Comparison of ENCODE assay signal across 8 mouse cellular contexts in the genomic region with DNA sequence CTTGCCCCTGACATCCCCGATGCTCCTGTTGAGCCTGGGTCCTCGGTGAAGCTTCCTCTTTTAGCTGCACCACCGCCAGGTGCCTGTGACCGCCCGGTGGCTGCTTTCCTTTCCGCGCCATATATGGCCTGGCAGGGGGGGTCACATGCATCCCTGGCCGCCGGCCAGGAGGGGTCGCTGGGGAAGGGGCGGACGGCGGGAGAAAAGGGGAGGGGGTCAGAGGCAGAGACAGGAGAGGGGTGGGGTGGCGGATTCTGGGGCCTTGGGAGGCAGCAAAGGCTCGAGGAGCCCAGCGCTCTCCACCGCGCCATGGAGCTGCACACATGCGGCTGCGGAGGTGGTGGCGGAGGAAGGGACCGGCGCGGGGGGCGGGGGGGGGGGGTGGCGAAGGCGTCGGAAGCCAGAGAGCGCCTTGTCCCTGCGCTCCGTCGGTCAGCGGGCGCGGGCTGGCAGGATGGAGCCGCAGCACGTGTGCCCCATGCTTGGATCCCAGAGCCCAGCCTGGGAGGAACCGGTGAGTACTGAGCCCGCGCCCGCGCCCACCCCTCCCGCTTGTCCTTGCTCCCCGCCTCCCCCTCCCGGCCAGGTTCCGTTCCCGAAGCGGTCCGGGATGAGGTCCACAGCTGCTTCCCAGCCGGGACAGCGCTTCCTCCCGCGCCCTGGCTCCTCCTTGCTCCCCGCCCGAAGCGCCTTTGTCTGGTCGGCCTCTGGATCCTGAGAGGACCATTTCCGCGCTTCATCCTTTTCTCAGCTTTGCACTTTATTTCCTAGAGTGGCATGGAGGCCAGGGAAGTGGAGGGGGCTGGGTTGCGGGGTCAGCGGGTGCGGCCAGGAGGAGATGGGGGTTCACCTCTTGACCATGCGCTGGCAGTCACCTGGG. TPM values are rescaled to one million over a fixed set of nuclear protein-coding genes. Genes with fewer than 3 reads are reported as not detected.
DNase-seq lines count a peak whose midpoint lies in the region; ATAC-seq and TF ChIP-seq lines count a peak whose summit lies in the region.
"Not testable (repeated sequence)": the region's sequence is repeated elsewhere in the genome, so short reads cannot be mapped to it uniquely, and the experiment has no call there.

Gm8281 (plus strand) TSS at position 430 of the 880 bp plus-strand sequence.

- H3K9ac ChIP-seq in forebrain, embryonic 12.5 days, result peak within 1 kb of the TSS; percentile 59
- peak within 1 kb of the TSS; percentile 65 for H3K9ac ChIP-seq in hindbrain, embryonic 14.5 days
- not testable (repeated sequence) for H3K9ac ChIP-seq in liver, postnatal 0 days (replicated peaks); stomach, postnatal 0 days (ENCODE audit: low read length)
- peak within 1 kb of the TSS; percentile 35; the same call in 1 of the 2 replicates for H3K9ac ChIP-seq in neural tube, embryonic 11.5 days (ENCODE audit: low read length)

- peak; percentile 5 to 19 for DNase-seq in cerebellum, postnatal 10 days
- peak; percentile 27 for DNase-seq in heart, embryonic 10.5 days (ENCODE audit: low spot score)
- DNase-seq in hindbrain, embryonic 14.5 days (ENCODE audit: low spot score), result peak; percentile 23
- peak; percentile 1 to 2 for DNase-seq in kidney, postnatal 4 days
- peak; percentile 8 for DNase-seq in liver, postnatal 0 days
- DNase-seq in neural tube, embryonic 11.5 days (ENCODE audit: low spot score), result peak; percentile 48
- DNase-seq in stomach, postnatal 0 days (ENCODE audit: low spot score), result peak; percentile 11

- TF ChIP-seq EP300 in liver, postnatal 0 days (IDR thresholded peaks at IDR 0.05; ENCODE audit: low read depth); stomach, postnatal 0 days (optimal IDR thresholded peaks at IDR 0.05): not testable (repeated sequence)

- H3K4me3 ChIP-seq in forebrain, embryonic 12.5 days (replicated peaks), result peak within 1 kb of the TSS; percentile 49
- H3K4me3 ChIP-seq in heart, embryonic 10.5 days, result peak within 1 kb of the TSS; percentile 55
- peak within 1 kb of the TSS; percentile 42 for H3K4me3 ChIP-seq in hindbrain, embryonic 14.5 days (replicated peaks; ENCODE audit: low read length)
- not testable (repeated sequence) for H3K4me3 ChIP-seq in liver, postnatal 0 days (ENCODE audit: low read depth, low read length)
- peak within 1 kb of the TSS; percentile 38 for H3K4me3 ChIP-seq in neural tube, embryonic 11.5 days (ENCODE audit: low read depth, low read length)
- H3K4me3 ChIP-seq in stomach, postnatal 0 days (ENCODE audit: low read depth, low read length), result peak within 1 kb of the TSS; percentile 26; the same call in 1 of the 2 replicates

- not testable (repeated sequence) for ATAC-seq in forebrain, embryonic 12.5 days (ENCODE audit: low FRiP score); hindbrain, embryonic 14.5 days (ENCODE audit: low FRiP score); liver, postnatal 0 days; neural tube, embryonic 11.5 days (ENCODE audit: insufficient read depth, low FRiP score, low TSS enrichment); stomach, postnatal 0 days (ENCODE audit: low FRiP score, low TSS enrichment)

- not testable (repeated sequence) for H3K27ac ChIP-seq in forebrain, embryonic 12.5 days; hindbrain, embryonic 14.5 days; liver, postnatal 0 days (ENCODE audit: low read depth); neural tube, embryonic 11.5 days (ENCODE audit: low read depth, low read length); stomach, postnatal 0 days (replicated peaks)
- H3K27ac ChIP-seq in heart, embryonic 10.5 days, result peak within 1 kb of the TSS; percentile 72

- H3K4me2 ChIP-seq in forebrain, embryonic 12.5 days, result peak within 1 kb of the TSS; percentile 58
- H3K4me2 ChIP-seq in hindbrain, embryonic 14.5 days (replicated peaks), result peak within 1 kb of the TSS; percentile 50
- H3K4me2 ChIP-seq in liver, postnatal 0 days (ENCODE audit: low read depth, low read length), result not testable (repeated sequence)
- peak within 1 kb of the TSS; percentile 45 for H3K4me2 ChIP-seq in neural tube, embryonic 11.5 days (ENCODE audit: low read depth)
- H3K4me2 ChIP-seq in stomach, postnatal 0 days (replicated peaks; ENCODE audit: low read depth), result peak within 1 kb of the TSS; percentile 52

- 1% methylated on average over 23 of the region's 63 CpGs for WGBS in forebrain, embryonic 12.5 days
- WGBS in heart, embryonic 10.5 days, result 4% methylated on average over 33 of the region's 63 CpGs
- 5% methylated on average over 31 of the region's 63 CpGs for WGBS in hindbrain, embryonic 14.5 days
- WGBS in liver, postnatal 0 days (ENCODE audit: insufficient replicate concordance), result 7% methylated on average over 27 of the region's 63 CpGs
- 3% methylated on average over 20 of the region's 63 CpGs for WGBS in neural tube, embryonic 11.5 days
- WGBS in stomach, postnatal 0 days, result 5% methylated on average over 17 of the region's 63 CpGs

- H3K9me3 ChIP-seq in forebrain, embryonic 12.5 days; heart, embryonic 10.5 days; hindbrain, embryonic 14.5 days (ENCODE audit: control insufficient read depth, low read length); liver, postnatal 0 days (ENCODE audit: low read length); neural tube, embryonic 11.5 days (ENCODE audit: control insufficient read depth, low read length); stomach, postnatal 0 days (ENCODE audit: control insufficient read depth, low read length): not testable (repeated sequence)

- H3K27me3 ChIP-seq in forebrain, embryonic 12.5 days; heart, embryonic 10.5 days (ENCODE audit: insufficient read depth, poor library complexity, severe bottlenecking); hindbrain, embryonic 14.5 days (ENCODE audit: control insufficient read depth, insufficient read depth, low read length); liver, postnatal 0 days (ENCODE audit: insufficient read depth, low read length); neural tube, embryonic 11.5 days (ENCODE audit: control insufficient read depth, insufficient read depth, low read length); stomach, postnatal 0 days (ENCODE audit: control insufficient read depth, insufficient read depth, low read length): not testable (repeated sequence)

- not testable (repeated sequence) for H3K36me3 ChIP-seq in forebrain, embryonic 12.5 days (replicated peaks); heart, embryonic 10.5 days; hindbrain, embryonic 14.5 days (replicated peaks; ENCODE audit: control insufficient read depth, insufficient read depth); liver, postnatal 0 days (replicated peaks; ENCODE audit: insufficient read depth, low read length); neural tube, embryonic 11.5 days (ENCODE audit: control insufficient read depth, insufficient read depth, low read length); stomach, postnatal 0 days (ENCODE audit: control insufficient read depth, insufficient read depth, low read length)

- not testable (repeated sequence) for TF ChIP-seq CTCF in liver, postnatal 0 days (IDR thresholded peaks at IDR 0.05; ENCODE audit: low read depth); stomach, postnatal 0 days (IDR thresholded peaks at IDR 0.05; ENCODE audit: low read depth)

- H3K4me1 ChIP-seq in forebrain, embryonic 12.5 days; heart, embryonic 10.5 days; hindbrain, embryonic 14.5 days (replicated peaks; ENCODE audit: control insufficient read depth, insufficient read depth, low read length); liver, postnatal 0 days (ENCODE audit: insufficient read depth); neural tube, embryonic 11.5 days (ENCODE audit: control insufficient read depth, insufficient read depth, low read length); stomach, postnatal 0 days (replicated peaks; ENCODE audit: control insufficient read depth, insufficient read depth): not testable (repeated sequence)

RNA-seq across cellular contexts. Expression of gene Gm8281, which starts in this region (rescaled TPM):
- polyA plus RNA-seq in forebrain, embryonic 12.5 days (2016; fragmentation: Nextera tagmentation; extraction: Ambion mirVana), result 2.5 and 4.0 TPM in 2 replicates
- 2.4 and 2.9 TPM in 2 replicates for polyA plus RNA-seq in heart, embryonic 10.5 days (2016; fragmentation: Nextera tagmentation; extraction: Ambion mirVana)
- polyA plus RNA-seq in hindbrain, embryonic 14.5 days (2014; fragmentation: Nextera tagmentation; extraction: Ambion mirVana), result 13.2 and 16.1 TPM in 2 replicates
- not detected in 2 replicates for polyA plus RNA-seq in liver, postnatal 0 days (2015; fragmentation: Nextera tagmentation; extraction: Ambion mirVana)
- polyA plus RNA-seq in neural tube, embryonic 11.5 days (2014; fragmentation: Nextera tagmentation; extraction: Ambion mirVana), result 3.2 TPM in 2 replicates
- 0.38 and 0.52 TPM in 2 replicates for polyA plus RNA-seq in stomach, postnatal 0 days (2015; fragmentation: Nextera tagmentation; extraction: Ambion mirVana)

Comparison
In these comparisons a context has a peak if more than half of its experiments do, and no peak if none do; other contexts are left out.
1. Peak in DNase-seq in liver, postnatal 0 days; RNA of the gene not detected or under 1 TPM.
2. Peak in DNase-seq, H3K4me3 ChIP-seq and H3K4me2 ChIP-seq in stomach, postnatal 0 days; RNA of the gene not detected or under 1 TPM.